Mouse (Mus musculus): ENCODE data around the gene Gm20388. TPM values are rescaled to one million over a fixed set of nuclear protein-coding genes. Genes with fewer than 3 reads are reported as not detected.

Gene Gm20388
- polyA plus RNA-seq, 1 experiment: 28.1 TPM

- H3K36me3 ChIP-seq (ENCODE audit: control insufficient read depth, insufficient read depth, low read length, poor library complexity, severe bottlenecking): no peaks in the 10 kb centered on the region
- H3K4me3 ChIP-seq (ENCODE audit: low read depth, low read length): no peak overlapping the region
- H3K27me3 ChIP-seq (ENCODE audit: control insufficient read depth, insufficient read depth, low read length, poor library complexity, severe bottlenecking): no peaks in the 10 kb centered on the region
- no peak overlapping the region for H3K27ac ChIP-seq (ENCODE audit: insufficient read depth, low read length)
- no peaks in the 10 kb centered on the region for H3K4me1 ChIP-seq (ENCODE audit: control insufficient read depth, insufficient read depth, low read length)
- TF ChIP-seq EP300 (IDR thresholded peaks at IDR 0.05; ENCODE audit: insufficient read depth, low read depth, low read length) (no peak), POLR2A (IDR thresholded peaks at IDR 0.05; ENCODE audit: insufficient read depth, low read length) (no peak), CTCF (IDR thresholded peaks at IDR 0.05; ENCODE audit: low read depth, low read length) (no peak)
- H3K9me3 ChIP-seq (replicated peaks; ENCODE audit: control insufficient read depth, insufficient read depth, low read length, poor library complexity, severe bottlenecking): no peaks in the 10 kb centered on the region
- no peak overlapping the region for H3K9ac ChIP-seq (ENCODE audit: low read depth, poor library complexity, severe bottlenecking)
These were observed 4384.7 kb downstream of the Gm20388 start for GRCm38 (mm10) chr8:124295357-124295756.

DNA sequence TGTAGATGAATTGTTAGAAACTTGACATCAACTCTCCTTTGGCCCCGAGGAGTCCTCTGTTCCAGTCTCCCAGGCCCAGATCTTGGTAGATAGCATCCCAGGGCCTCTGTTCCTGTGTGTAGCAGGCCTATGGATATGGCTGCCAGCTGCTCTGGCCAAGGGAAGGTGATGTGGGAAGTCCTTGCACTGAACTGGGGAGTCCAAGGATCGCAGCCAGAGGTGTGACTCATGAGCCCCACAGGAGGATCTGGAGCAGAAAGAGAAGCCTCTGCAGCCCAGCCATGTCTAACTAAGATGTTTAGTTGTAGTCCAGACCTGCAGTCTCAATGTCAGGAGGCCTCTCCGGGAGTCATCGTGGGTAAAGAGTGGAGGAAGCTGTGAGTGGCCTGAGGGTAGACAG lies 4390.9 kb downstream of the Gm20388 start:
- no peak for TF ChIP-seq CTCF (IDR thresholded peaks at IDR 0.05; ENCODE audit: low read depth, low read length)
- TF ChIP-seq EP300 (IDR thresholded peaks at IDR 0.05; ENCODE audit: insufficient read depth, low read depth, low read length): no peak
- no peak for TF ChIP-seq POLR2A (IDR thresholded peaks at IDR 0.05; ENCODE audit: insufficient read depth, low read length)
- Histone ChIP-seq H3K27me3 (ENCODE audit: control insufficient read depth, insufficient read depth, low read length, poor library complexity, severe bottlenecking) (no peaks in the 10 kb centered on the region), H3K36me3 (ENCODE audit: control insufficient read depth, insufficient read depth, low read length, poor library complexity, severe bottlenecking) (no peaks in the 10 kb centered on the region), H3K4me1 (ENCODE audit: control insufficient read depth, insufficient read depth, low read length) (no peaks in the 10 kb centered on the region), H3K27ac (ENCODE audit: insufficient read depth, low read length) (no peak overlapping the region), H3K9me3 (replicated peaks; ENCODE audit: control insufficient read depth, insufficient read depth, low read length, poor library complexity, severe bottlenecking) (no peaks in the 10 kb centered on the region), H3K4me3 (ENCODE audit: low read depth, low read length) (no peak overlapping the region), H3K9ac (ENCODE audit: low read depth, poor library complexity, severe bottlenecking) (no peak overlapping the region)

DNA sequence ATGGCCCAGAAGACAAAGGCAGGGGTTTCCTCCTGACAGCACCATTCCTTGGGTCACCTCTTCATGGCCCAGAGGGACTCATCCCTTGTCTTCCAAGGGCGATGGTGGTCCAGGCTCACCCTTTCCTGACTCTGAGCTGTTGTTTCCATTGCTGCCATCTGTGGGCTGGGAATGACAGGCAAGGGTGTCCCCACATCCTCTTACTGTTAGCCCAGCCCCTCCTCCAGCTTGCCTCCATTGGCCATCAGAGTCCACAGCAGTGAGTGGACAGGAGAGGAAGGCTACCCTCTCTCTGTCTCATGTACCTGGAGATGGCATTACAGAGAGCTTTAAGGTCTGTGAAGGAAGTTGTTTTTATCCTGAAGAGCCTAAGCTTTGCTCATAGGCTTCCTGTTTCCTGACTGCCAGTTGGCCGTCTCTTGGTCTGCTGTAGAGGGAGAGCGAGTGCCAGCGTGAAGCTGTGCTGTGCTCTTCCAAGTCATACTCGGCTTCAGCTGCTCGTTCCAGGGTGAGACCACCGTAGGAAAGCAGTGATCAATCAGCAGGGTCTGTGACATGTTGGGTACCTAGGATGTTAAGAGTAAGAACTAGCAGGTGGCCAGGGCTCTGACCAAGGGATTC lies 4391.4 kb downstream of the Gm20388 start:
- H3K27ac ChIP-seq (ENCODE audit: insufficient read depth, low read length): no peak overlapping the region
- H3K27me3 ChIP-seq (ENCODE audit: control insufficient read depth, insufficient read depth, low read length, poor library complexity, severe bottlenecking): no peaks in the 10 kb centered on the region
- H3K9ac ChIP-seq (ENCODE audit: low read depth, poor library complexity, severe bottlenecking): no peak overlapping the region
- H3K36me3 ChIP-seq (ENCODE audit: control insufficient read depth, insufficient read depth, low read length, poor library complexity, severe bottlenecking): no peaks in the 10 kb centered on the region
- TF ChIP-seq CTCF (IDR thresholded peaks at IDR 0.05; ENCODE audit: low read depth, low read length) (no peak), EP300 (IDR thresholded peaks at IDR 0.05; ENCODE audit: insufficient read depth, low read depth, low read length) (no peak), POLR2A (IDR thresholded peaks at IDR 0.05; ENCODE audit: insufficient read depth, low read length) (no peak)
- no peaks in the 10 kb centered on the region for H3K9me3 ChIP-seq (replicated peaks; ENCODE audit: control insufficient read depth, insufficient read depth, low read length, poor library complexity, severe bottlenecking)
- no peaks in the 10 kb centered on the region for H3K4me1 ChIP-seq (ENCODE audit: control insufficient read depth, insufficient read depth, low read length)
- no peak overlapping the region for H3K4me3 ChIP-seq (ENCODE audit: low read depth, low read length)

DNA sequence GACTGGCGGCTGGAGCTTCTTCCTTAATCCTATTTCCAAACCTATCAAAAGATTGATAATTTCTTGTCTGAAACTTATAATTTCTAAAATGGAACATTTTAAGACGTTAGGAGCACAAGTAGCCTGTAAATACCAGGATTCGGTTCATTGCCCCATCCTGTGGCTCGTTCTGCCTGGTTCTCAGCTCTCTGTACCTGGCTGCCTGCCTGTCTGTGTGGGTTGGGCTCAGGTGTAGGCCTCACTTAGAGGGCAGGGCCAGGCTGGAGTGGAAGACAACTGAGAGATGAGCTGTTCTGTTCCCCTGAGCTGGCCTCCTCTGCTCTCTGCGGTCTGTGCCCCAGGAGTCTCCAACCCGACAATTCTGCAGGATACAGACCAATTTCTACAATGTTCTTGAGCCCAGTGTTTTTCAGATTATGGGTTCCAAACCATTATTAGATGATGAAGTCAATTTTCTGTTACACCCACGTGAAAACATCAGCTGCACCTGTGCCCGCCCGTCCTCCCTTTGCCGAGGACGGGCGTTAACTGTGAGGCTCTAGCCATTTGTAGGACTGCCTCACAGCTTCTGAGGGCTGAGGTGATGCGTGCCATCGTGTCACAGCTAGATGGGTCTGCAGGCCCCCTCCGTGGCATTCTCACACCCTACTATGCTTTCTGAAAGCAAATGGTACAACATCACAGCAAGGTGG lies 4392.7 kb downstream of the Gm20388 start:
- no peak for TF ChIP-seq CTCF (IDR thresholded peaks at IDR 0.05; ENCODE audit: low read depth, low read length)
- no peak for TF ChIP-seq EP300 (IDR thresholded peaks at IDR 0.05; ENCODE audit: insufficient read depth, low read depth, low read length)
- TF ChIP-seq POLR2A (IDR thresholded peaks at IDR 0.05; ENCODE audit: insufficient read depth, low read length): no peak
- Histone ChIP-seq H3K9ac (ENCODE audit: low read depth, poor library complexity, severe bottlenecking) (no peak overlapping the region), H3K4me1 (ENCODE audit: control insufficient read depth, insufficient read depth, low read length) (no peaks in the 10 kb centered on the region), H3K36me3 (ENCODE audit: control insufficient read depth, insufficient read depth, low read length, poor library complexity, severe bottlenecking) (no peaks in the 10 kb centered on the region), H3K9me3 (replicated peaks; ENCODE audit: control insufficient read depth, insufficient read depth, low read length, poor library complexity, severe bottlenecking) (no peaks in the 10 kb centered on the region), H3K27ac (ENCODE audit: insufficient read depth, low read length) (no peak overlapping the region), H3K27me3 (ENCODE audit: control insufficient read depth, insufficient read depth, low read length, poor library complexity, severe bottlenecking) (no peaks in the 10 kb centered on the region), H3K4me3 (ENCODE audit: low read depth, low read length) (no peak overlapping the region)

GRCm38 (mm10) chr8:124304141-124304540 lies 4393.5 kb downstream of the Gm20388 start:
- no peaks in the 10 kb centered on the region for H3K4me1 ChIP-seq (ENCODE audit: control insufficient read depth, insufficient read depth, low read length)
- H3K9ac ChIP-seq (ENCODE audit: low read depth, poor library complexity, severe bottlenecking): no peak overlapping the region
- no peaks in the 10 kb centered on the region for H3K9me3 ChIP-seq (replicated peaks; ENCODE audit: control insufficient read depth, insufficient read depth, low read length, poor library complexity, severe bottlenecking)
- no peak for TF ChIP-seq CTCF (IDR thresholded peaks at IDR 0.05; ENCODE audit: low read depth, low read length)
- H3K36me3 ChIP-seq (ENCODE audit: control insufficient read depth, insufficient read depth, low read length, poor library complexity, severe bottlenecking): no peaks in the 10 kb centered on the region
- H3K27me3 ChIP-seq (ENCODE audit: control insufficient read depth, insufficient read depth, low read length, poor library complexity, severe bottlenecking): no peaks in the 10 kb centered on the region
- no peak overlapping the region for H3K4me3 ChIP-seq (ENCODE audit: low read depth, low read length)
- no peak overlapping the region for H3K27ac ChIP-seq (ENCODE audit: insufficient read depth, low read length)

DNA sequence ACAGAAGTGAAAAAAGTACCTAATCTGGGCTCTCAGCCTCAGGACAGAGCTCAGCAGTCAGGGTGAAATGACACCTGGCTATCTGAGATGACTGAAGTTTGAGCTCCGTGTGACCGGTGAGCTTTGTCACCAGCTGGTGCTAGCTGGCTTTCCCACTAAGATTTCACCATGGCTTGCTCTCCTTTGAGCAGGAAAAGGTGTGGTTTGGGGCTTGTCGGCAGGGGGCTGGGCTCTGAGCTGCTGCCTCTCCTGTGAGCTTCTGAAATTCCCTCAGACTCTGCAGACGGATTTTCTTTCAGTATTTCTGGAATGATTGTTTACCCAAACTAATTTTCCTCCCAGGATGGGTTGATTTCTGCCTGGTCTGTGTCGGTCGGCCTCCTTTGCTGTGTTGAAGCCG lies 4395.9 kb downstream of the Gm20388 start:
- H3K36me3 ChIP-seq (ENCODE audit: control insufficient read depth, insufficient read depth, low read length, poor library complexity, severe bottlenecking): no peaks in the 10 kb centered on the region

More for the DNA sequence above, 4395.9 kb downstream of the Gm20388 start:
- no peaks in the 10 kb centered on the region for H3K9me3 ChIP-seq (replicated peaks; ENCODE audit: control insufficient read depth, insufficient read depth, low read length, poor library complexity, severe bottlenecking)
- no peak overlapping the region for H3K9ac ChIP-seq (ENCODE audit: low read depth, poor library complexity, severe bottlenecking)
- H3K27ac ChIP-seq (ENCODE audit: insufficient read depth, low read length): no peak overlapping the region
- no peak for TF ChIP-seq POLR2A (IDR thresholded peaks at IDR 0.05; ENCODE audit: insufficient read depth, low read length)
- no peak for TF ChIP-seq EP300 (IDR thresholded peaks at IDR 0.05; ENCODE audit: insufficient read depth, low read depth, low read length)
- no peak for TF ChIP-seq CTCF (IDR thresholded peaks at IDR 0.05; ENCODE audit: low read depth, low read length)
- H3K4me3 ChIP-seq (ENCODE audit: low read depth, low read length): no peak overlapping the region
- no peaks in the 10 kb centered on the region for H3K4me1 ChIP-seq (ENCODE audit: control insufficient read depth, insufficient read depth, low read length)
- H3K27me3 ChIP-seq (ENCODE audit: control insufficient read depth, insufficient read depth, low read length, poor library complexity, severe bottlenecking): no peaks in the 10 kb centered on the region

Data from ES-Bruce4 (cell line).